Mouse (Mus musculus) gonadal fat pad, adult 2 months (tissue): ENCODE results near the gene Trim13. TPM values are rescaled to one million over a fixed set of nuclear protein-coding genes. Genes with fewer than 3 reads are reported as not detected.
"Not testable (repeated sequence)": the region's sequence is repeated elsewhere in the genome, so short reads cannot be mapped to it uniquely, and the experiment has no call there.

Experiments
- DNase-seq: peaks from one replicate; pipeline ENCODE4 v3.0.0-alpha.2; 2012; ENCODE audit warnings: low read depth
- polyA plus RNA-seq: library from polyadenylated mRNA; depleted of rRNA; stranded (reverse); fragments of >200 nt; gene quantifications from 2 replicates; pipeline ENCODE4 v1.2.3, GENCODE M21; 2012; rRNA removed

The Trim13 gene
- polyA plus RNA-seq: 3.0 and 3.1 TPM in 2 replicates

GRCm38 (mm10) chr14:61597968-61598367 is at the start of gene Trim13:
Gene Trim13, plus strand, starts transcription at chr14:61598247.
- DNase-seq: no peak

- no peak for DNase-seq
Measured at GRCm38 (mm10) chr14:61548614-61549013, 49.4 kb upstream of the Trim13 start.

DNA sequence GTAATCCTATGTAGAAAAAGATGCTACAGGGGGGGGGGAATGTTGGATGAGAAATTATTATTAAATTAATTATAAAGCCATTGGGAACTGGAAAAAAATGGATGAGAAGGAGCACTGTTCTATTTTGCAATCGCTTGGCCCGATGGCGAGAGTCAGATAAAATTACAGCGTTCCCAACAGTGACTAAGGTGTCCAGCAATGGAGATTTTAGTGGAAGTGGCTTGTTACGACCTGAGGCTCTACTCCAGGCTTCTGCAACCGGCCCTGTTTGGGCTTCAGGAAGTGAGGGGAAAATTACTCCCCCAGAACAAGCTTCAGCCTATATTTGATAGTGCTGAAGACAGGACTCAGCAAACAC is 42.1 kb upstream of the Trim13 start:
- no peak for DNase-seq

DNA sequence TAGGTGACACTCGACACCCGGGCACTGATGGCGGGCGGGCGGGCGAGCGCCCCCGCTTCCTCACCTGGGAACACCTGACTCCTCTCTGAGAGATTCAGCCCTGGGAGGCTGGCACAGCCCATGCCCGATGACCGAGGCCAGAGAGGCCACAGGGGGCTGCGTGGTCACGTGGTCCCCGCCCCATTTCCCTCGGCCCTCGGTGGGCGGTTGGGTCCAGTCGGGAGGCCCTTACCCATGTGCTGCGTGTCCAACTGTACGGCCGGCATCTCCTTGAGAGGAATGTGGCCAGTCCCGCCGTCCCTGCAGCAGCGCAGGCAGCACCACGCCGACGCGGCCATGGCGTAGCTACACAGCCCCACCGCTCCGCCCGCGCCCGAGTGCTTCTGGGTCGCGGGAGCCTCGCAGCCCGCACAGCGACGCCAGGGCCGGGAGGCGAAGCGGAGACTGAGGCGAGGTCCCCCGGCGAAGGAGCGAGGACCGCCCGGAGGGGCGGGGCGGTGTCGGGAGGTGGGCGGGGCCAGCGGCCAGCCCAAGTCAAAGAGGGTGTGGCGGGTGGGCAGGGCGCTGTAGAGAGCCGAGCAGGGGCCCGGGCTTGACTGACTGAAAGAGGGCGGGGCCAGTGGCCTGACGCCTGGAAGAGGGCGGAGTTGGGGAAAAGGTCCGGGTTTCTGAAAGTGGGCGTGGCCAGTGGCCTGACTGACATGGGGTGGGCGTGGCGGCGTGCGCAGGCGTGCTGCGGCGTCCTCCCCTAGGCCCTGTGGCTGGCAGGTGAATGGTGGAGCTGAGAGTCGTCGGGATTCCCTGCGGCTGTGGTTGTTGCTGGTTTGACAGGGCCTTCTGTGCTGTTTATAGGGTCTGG is 41.5 kb upstream of the Trim13 start, which contains the start of gene Spryd7:
Gene Spryd7 (minus strand): TSS at position 598 of the 859 bp plus-strand sequence.
- DNase-seq: no peak

DNA sequence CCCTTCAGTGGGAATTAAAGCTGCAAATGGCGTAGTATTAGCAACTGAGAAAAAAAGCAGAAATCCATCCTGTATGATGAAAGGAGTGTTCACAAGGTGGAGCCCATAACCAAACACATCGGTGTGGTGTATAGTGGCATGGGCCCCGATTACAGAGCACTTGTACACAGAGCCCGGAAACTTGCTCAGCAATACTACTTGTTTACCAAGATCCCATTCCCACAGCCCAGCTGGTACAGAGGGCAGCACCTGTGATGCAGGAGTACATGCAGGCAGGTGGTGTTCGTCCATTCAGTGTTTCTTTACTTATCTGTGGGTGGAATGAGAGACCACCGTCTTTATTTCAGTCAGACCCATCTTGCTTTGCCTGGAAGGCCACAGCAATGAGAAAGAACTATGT is 39.1 kb upstream of the Trim13 start:
- DNase-seq: no peak

- peak; percentile 88 for DNase-seq
Measured at GRCm38 (mm10) chr14:61559856-61560255, 38.2 kb upstream of the Trim13 start.

- not testable (repeated sequence) for DNase-seq
Measured at GRCm38 (mm10) chr14:61566211-61566610, 31.8 kb upstream of the Trim13 start.

- DNase-seq: no peak
Measured at GRCm38 (mm10) chr14:61569344-61569743, 28.7 kb upstream of the Trim13 start.

- no peak for DNase-seq
Measured at GRCm38 (mm10) chr14:61571366-61571765, 26.7 kb upstream of the Trim13 start.

DNA sequence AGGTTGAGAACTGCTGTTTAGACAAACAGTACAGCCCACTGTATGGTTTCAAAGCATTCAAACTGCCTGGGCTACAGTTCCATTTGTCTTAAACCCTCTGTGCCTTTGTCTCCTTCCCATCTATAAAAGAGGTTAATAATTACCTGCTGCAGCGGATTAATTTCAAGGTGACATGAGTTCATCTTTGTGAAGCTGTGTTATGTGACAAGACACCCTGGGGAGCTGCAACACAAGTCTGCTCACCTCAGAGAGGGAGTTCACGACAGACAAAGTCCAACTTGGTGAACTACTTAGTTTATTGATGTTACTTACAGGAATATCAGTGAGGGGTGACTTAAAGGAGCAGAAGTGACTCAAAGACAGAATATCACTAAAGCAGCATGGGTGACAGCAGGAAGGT is 25.9 kb upstream of the Trim13 start:
- DNase-seq: no peak

- DNase-seq: no peak
Measured at GRCm38 (mm10) chr14:61575066-61575465, 23.0 kb upstream of the Trim13 start.

GRCm38 (mm10) chr14:61575941-61576340 is 22.1 kb upstream of the Trim13 start:
- no peak for DNase-seq

DNA sequence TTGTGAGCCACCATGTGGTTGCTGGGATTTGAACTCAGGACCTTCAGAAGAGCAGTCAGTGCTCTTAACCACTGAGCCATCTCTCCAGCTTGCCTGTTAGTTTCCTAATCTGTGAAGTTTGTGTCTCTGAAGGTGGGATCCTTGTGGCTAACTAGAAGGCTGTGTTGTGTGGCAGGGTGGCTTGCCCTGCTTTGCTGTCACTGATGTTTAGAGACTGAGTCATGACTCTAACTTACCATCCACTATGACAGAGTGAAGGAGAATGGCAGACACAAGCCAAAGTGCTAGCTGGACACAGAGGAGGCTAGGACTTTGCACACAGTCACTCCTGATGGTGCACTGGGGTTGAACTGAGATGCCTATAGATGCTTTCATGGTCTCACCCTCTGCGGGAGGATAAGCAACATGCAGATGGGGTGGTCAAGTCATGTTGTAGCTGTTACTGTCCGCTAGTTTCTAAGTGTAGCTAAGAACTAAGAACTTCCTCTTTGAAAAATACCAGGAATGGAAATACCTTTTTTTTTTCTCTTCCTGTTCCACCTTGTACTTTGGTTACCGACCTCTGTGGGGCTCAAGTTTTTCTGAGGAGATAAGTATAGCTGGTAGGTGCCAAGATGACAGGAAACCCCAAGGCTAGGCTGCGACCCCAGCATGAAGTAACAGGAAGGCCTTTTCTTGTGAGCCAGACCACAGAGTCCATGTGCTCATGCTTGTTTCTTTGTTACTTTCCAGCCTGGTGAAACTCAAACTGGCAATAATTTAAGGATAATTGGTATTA is 8.6 kb upstream of the Trim13 start:
- DNase-seq: no peak

DNA sequence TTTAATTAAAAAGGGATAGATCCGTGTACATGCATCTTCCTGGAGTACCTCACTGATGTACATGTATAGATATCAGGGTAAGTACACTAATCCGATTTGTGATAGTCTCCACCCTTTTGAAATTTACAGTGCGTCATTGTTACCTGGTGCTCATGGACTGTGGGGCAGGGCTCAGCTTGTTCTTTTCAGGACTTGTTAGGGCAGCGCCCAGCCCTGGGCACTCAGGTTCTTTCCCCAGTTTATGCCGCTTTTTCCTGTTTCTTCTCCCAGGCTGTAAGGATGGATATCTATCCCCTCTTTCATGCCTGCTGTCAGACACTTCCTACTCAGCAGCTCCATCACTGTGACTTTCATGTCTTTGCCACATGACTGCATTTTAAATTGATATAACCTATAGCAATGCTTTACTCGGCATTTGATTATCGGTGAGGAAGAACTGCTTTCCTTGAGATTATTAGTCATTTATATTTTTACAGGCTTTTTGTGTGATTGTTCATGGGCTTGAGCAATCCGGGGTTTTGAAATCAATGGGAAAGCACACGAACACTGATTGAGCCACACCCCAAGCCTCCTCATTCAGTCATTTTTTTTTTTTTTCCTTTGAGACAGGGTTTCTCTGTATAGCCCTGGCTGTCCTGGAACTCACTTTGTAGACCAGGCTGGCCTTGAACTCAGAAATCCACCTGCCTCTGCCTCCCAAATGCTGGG is 1.2 kb upstream of the Trim13 start:
- DNase-seq: peak; percentile 67

- DNase-seq: no peak
Measured at GRCm38 (mm10) chr14:61599057-61599806, 1.2 kb downstream of the Trim13 start.

- no peak for DNase-seq
Measured at GRCm38 (mm10) chr14:61601348-61601747, 3.3 kb downstream of the Trim13 start.

GRCm38 (mm10) chr14:61603069-61603755 is 5.2 kb downstream of the Trim13 start:
- no peak for DNase-seq

DNA sequence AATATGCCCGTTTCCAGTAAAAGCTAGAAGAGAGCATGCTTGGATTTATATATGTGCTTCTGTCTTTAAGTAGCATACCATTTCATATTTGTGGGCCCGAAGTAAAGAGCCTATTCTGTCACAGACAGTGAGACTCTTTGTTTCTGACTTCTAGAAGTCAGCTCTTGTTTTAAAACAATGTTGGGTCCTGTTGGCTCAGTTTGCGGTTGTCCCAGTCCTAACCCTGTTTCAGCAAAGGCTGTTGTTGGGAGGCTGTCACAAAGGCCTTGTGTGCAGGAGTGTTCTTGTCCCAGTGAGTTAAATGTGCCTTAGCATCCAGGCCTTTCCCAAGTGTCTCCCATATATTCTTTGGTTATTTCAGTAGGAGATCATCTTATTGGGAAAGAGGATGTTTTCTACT is 6.0 kb downstream of the Trim13 start:
- no peak for DNase-seq

GRCm38 (mm10) chr14:61606088-61606487 is 8.0 kb downstream of the Trim13 start:
- not testable (repeated sequence) for DNase-seq

GRCm38 (mm10) chr14:61607157-61607556 is 9.1 kb downstream of the Trim13 start, which contains the start of gene Kcnrg:
Gene Kcnrg, plus strand, starts transcription at chr14:61607457.
- DNase-seq: no peak

DNA sequence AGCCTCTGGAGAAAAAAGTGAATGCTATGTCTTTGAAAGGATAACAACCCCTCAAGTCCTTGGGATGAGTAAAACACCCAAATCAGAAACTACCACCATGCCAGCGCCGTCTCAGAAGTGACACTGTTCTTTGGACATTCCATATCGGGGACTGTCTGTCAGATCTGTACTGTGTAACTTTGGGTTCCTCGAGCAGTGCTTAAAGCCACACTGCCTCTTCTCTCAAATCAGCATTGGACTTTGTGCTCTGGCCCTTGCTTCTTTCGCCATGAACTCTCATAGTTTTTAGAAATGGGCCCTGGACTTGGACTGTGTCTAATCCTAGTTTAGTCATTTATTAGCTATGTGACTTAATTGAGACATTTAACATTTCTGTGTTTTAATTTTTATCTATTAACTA is 13.7 kb downstream of the Trim13 start:
- no peak for DNase-seq
